Mouse (Mus musculus): ENCODE data around the gene Gm10663. TPM values are rescaled to one million over a fixed set of nuclear protein-coding genes. Genes with fewer than 3 reads are reported as not detected.

The Gm10663 gene
- polyA plus RNA-seq, 1 experiment: not detected

DNA sequence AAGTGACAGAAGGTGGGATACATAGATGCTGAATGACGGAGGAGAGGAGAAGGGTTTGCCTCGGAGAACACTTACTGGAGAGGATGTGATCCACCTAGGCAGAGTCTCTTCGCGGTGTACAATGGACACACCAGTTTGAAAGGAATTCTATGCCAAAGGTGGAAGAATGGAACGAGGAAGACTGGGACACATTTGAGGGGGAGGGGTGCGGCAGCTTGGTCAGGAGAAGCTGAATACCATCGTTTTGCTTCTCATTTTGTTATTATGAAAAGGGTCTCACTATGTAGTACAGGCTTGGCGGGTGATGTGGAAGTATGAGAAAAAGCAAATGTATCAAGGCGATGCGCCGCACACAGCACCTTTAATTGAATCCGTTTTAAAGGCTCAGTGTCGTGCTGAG, 41.8 kb upstream of the Gm10663 start:
- no peak for TF ChIP-seq POLR2A (IDR thresholded peaks at IDR 0.05; ENCODE audit: insufficient read length, low read depth)
- no peak for TF ChIP-seq REST (IDR thresholded peaks at IDR 0.05; ENCODE audit: insufficient read depth, insufficient read length)
- no peak for TF ChIP-seq TCF3 (IDR thresholded peaks at IDR 0.05; ENCODE audit: insufficient read length, low read depth)
- TF ChIP-seq CEBPB (IDR thresholded peaks at IDR 0.05; ENCODE audit: insufficient read depth, poor library complexity, severe bottlenecking): no peak
- no peak for TF ChIP-seq MYOD1 (IDR thresholded peaks at IDR 0.05; ENCODE audit: control insufficient read depth in 1 of 3, insufficient read length in 2 of 3, low read depth in 2 of 3)
- no peaks in the 10 kb centered on the region for H3K36me3 ChIP-seq (ENCODE audit: control insufficient read depth, insufficient read depth)
- H3K4me2 ChIP-seq (ENCODE audit: low read depth): no peak overlapping the region
- no peak overlapping the region for H3K4me3 ChIP-seq
- no peaks in the 10 kb centered on the region for H3K27me3 ChIP-seq (ENCODE audit: control insufficient read depth, insufficient read depth, insufficient read length)
- no peak overlapping the region for H3ac ChIP-seq (ENCODE audit: control insufficient read depth, insufficient read length)
- no peaks in the 10 kb centered on the region for H3K79me2 ChIP-seq (ENCODE audit: control insufficient read depth, insufficient read depth)

DNA sequence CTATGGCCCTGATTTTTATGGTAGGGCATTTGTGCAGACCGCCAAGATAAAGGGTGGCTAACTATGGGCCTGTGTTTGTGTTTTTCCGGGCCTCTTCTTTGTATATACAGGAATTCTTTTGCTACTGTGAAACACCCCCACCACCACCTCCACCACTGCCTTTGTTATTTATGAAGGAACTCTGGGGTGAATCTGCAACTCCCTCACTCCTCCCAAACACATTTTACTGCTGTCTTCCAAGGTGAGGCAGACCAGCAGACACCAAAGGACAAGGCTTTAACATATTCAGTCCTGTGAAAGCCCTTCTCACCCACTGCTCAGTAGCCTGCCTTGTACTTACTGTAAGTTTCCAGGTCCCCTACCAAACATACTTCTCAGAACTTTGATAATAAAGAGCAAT, 40.7 kb upstream of the Gm10663 start:
- H3K4me3 ChIP-seq: no peak overlapping the region
- H3K36me3 ChIP-seq (ENCODE audit: control insufficient read depth, insufficient read depth): no peaks in the 10 kb centered on the region
- no peak for TF ChIP-seq TCF12 (IDR thresholded peaks at IDR 0.05; ENCODE audit: insufficient read depth, poor library complexity, severe bottlenecking)
- no peak for TF ChIP-seq E2F4 (IDR thresholded peaks at IDR 0.05; ENCODE audit: insufficient read depth)
- no peak for TF ChIP-seq CEBPB (IDR thresholded peaks at IDR 0.05; ENCODE audit: insufficient read depth, poor library complexity, severe bottlenecking)
- no peak for TF ChIP-seq TCF3 (IDR thresholded peaks at IDR 0.05; ENCODE audit: insufficient read length, low read depth)
- no peak for TF ChIP-seq REST (IDR thresholded peaks at IDR 0.05; ENCODE audit: insufficient read depth, insufficient read length)
- TF ChIP-seq MAX (IDR thresholded peaks at IDR 0.05; ENCODE audit: low read depth): no peak
- TF ChIP-seq POLR2AphosphoS2 (IDR thresholded peaks at IDR 0.05; ENCODE audit: insufficient read length, low read depth): no peak
- TF ChIP-seq POLR2A (IDR thresholded peaks at IDR 0.05; ENCODE audit: insufficient read length, low read depth): no peak
- TF ChIP-seq USF1 (IDR thresholded peaks at IDR 0.05; ENCODE audit: low read depth): no peak
- TF ChIP-seq MYOG (IDR thresholded peaks at IDR 0.05; ENCODE audit: control insufficient read depth in 1 of 3, insufficient read depth in 1 of 3, insufficient read length in 2 of 3, low read depth in 2 of 3): no peak
- H3K27me3 ChIP-seq (ENCODE audit: control insufficient read depth, insufficient read depth, insufficient read length): no peaks in the 10 kb centered on the region
- H3K79me2 ChIP-seq (ENCODE audit: control insufficient read depth, insufficient read depth): no peaks in the 10 kb centered on the region
- H3ac ChIP-seq (ENCODE audit: control insufficient read depth, insufficient read length): no peak overlapping the region
- H3K4me2 ChIP-seq (ENCODE audit: low read depth): no peak overlapping the region

DNA sequence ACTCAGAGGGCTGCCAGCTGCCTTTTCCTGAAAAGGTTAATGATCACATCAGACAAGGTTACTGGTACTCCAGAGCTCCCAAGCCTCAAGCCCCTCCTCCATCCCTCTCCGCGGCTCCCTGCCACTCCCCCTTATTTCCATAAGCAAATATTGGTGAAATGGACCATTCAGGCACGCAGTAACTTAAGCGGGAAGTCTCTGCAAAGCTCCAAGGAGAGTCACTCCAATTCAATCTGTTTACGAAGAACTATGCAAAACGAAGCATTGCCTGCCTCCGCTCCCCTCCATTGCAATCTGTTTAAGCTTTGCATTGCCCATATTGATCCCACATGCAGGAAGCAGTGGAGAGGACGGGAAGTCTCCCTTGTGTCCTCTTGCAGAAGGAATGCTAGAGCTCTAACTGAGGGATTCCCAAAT, 37.7 kb upstream of the Gm10663 start, which contains the start of gene Apela:
Apela (minus strand) TSS at position 220 of the 417 bp plus-strand sequence.
- Histone ChIP-seq H3K36me3 (ENCODE audit: control insufficient read depth, insufficient read depth) (no peaks in the 10 kb centered on the region), H3ac (ENCODE audit: control insufficient read depth, insufficient read length) (no peak within 1 kb of the TSS), H3K27me3 (ENCODE audit: control insufficient read depth, insufficient read depth, insufficient read length) (no peaks in the 10 kb centered on the region), H3K79me2 (ENCODE audit: control insufficient read depth, insufficient read depth) (no peaks in the 10 kb centered on the region), H3K4me2 (ENCODE audit: low read depth) (no peak within 1 kb of the TSS), H3K4me3 (no peak within 1 kb of the TSS)
- no peak for TF ChIP-seq TCF3 (IDR thresholded peaks at IDR 0.05; ENCODE audit: insufficient read length, low read depth)
- TF ChIP-seq REST (IDR thresholded peaks at IDR 0.05; ENCODE audit: insufficient read depth, insufficient read length): no peak
- no peak for TF ChIP-seq MYOD1 (IDR thresholded peaks at IDR 0.05; ENCODE audit: control insufficient read depth in 1 of 3, insufficient read length in 2 of 3, low read depth in 2 of 3)
- TF ChIP-seq CEBPB (IDR thresholded peaks at IDR 0.05; ENCODE audit: insufficient read depth, poor library complexity, severe bottlenecking): no peak
- no peak for TF ChIP-seq MAX (IDR thresholded peaks at IDR 0.05; ENCODE audit: low read depth)
- TF ChIP-seq USF1 (IDR thresholded peaks at IDR 0.05; ENCODE audit: low read depth): no peak
- TF ChIP-seq POLR2AphosphoS2 (IDR thresholded peaks at IDR 0.05; ENCODE audit: insufficient read length, low read depth): no peak
- TF ChIP-seq SRF (IDR thresholded peaks at IDR 0.05; ENCODE audit: control insufficient read depth, insufficient read length, low read depth): no peak
- TF ChIP-seq TCF12 (IDR thresholded peaks at IDR 0.05; ENCODE audit: insufficient read depth, poor library complexity, severe bottlenecking): no peak
- TF ChIP-seq E2F4 (IDR thresholded peaks at IDR 0.05; ENCODE audit: insufficient read depth): no peak
- no peak for TF ChIP-seq MYOG (IDR thresholded peaks at IDR 0.05; ENCODE audit: control insufficient read depth in 1 of 3, insufficient read depth in 1 of 3, insufficient read length in 2 of 3, low read depth in 2 of 3)
- TF ChIP-seq POLR2A (IDR thresholded peaks at IDR 0.05; ENCODE audit: insufficient read length, low read depth): no peak

DNA sequence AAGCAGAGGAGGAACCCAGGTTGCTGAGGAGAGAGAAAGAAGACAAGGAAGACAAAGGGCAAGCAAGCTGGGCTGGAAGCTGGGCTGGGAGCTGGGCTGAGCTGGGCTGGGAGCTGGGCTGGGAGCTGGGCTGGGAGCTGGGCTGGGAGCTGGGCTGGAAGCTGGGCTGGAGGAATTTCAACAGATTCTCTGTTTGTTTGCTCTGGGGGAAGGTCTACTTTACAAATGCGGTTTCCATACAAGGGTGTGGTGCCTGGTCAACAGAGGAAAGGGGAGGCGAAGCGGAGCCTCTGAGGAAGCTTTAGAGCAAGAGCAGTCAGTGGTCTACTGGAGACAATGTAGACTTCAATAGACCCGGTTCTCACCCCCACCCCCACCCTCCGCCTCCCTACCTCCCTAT, 28.3 kb upstream of the Gm10663 start:
- Histone ChIP-seq H3K27me3 (ENCODE audit: control insufficient read depth, insufficient read depth, insufficient read length) (no peaks in the 10 kb centered on the region), H3K4me3 (no peak overlapping the region), H3ac (ENCODE audit: control insufficient read depth, insufficient read length) (no peak overlapping the region), H3K36me3 (ENCODE audit: control insufficient read depth, insufficient read depth) (no peaks in the 10 kb centered on the region), H3K79me2 (ENCODE audit: control insufficient read depth, insufficient read depth) (no peaks in the 10 kb centered on the region), H3K4me2 (ENCODE audit: low read depth) (no peak overlapping the region)
- TF ChIP-seq REST (IDR thresholded peaks at IDR 0.05; ENCODE audit: insufficient read depth, insufficient read length): no peak
- TF ChIP-seq POLR2AphosphoS2 (IDR thresholded peaks at IDR 0.05; ENCODE audit: insufficient read length, low read depth): no peak
- no peak for TF ChIP-seq TCF3 (IDR thresholded peaks at IDR 0.05; ENCODE audit: insufficient read length, low read depth)
- no peak for TF ChIP-seq MYOG (IDR thresholded peaks at IDR 0.05; ENCODE audit: control insufficient read depth in 1 of 3, insufficient read depth in 1 of 3, insufficient read length in 2 of 3, low read depth in 2 of 3)
- no peak for TF ChIP-seq E2F4 (IDR thresholded peaks at IDR 0.05; ENCODE audit: insufficient read depth)
- TF ChIP-seq MAX (IDR thresholded peaks at IDR 0.05; ENCODE audit: low read depth): no peak
- no peak for TF ChIP-seq MYOD1 (IDR thresholded peaks at IDR 0.05; ENCODE audit: control insufficient read depth in 1 of 3, insufficient read length in 2 of 3, low read depth in 2 of 3)
- TF ChIP-seq POLR2A (IDR thresholded peaks at IDR 0.05; ENCODE audit: insufficient read length, low read depth): no peak
- no peak for TF ChIP-seq USF1 (IDR thresholded peaks at IDR 0.05; ENCODE audit: low read depth)
- TF ChIP-seq CEBPB (IDR thresholded peaks at IDR 0.05; ENCODE audit: insufficient read depth, poor library complexity, severe bottlenecking): no peak
- no peak for TF ChIP-seq SRF (IDR thresholded peaks at IDR 0.05; ENCODE audit: control insufficient read depth, insufficient read length, low read depth)
- no peak for TF ChIP-seq TCF12 (IDR thresholded peaks at IDR 0.05; ENCODE audit: insufficient read depth, poor library complexity, severe bottlenecking)

DNA sequence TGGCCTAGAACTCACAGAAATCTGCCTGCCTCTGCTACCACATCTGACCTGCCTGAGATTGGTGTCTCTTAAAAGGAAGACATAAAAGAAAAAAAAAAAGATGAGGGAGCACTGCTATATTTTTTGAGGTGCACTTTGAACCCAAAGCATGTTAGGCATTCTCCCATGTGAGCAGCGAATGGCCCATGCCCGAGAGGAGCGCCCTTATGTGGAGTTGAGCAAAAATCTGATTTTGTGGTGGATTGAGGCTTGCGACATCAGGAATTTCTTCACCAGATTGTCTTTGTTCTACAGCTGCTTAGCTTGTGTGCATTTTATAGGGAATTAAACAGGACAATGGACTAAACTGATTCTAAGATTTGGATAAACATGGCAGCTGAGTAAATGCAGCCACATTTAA, 27.6 kb upstream of the Gm10663 start:
- Histone ChIP-seq H3K36me3 (ENCODE audit: control insufficient read depth, insufficient read depth) (no peaks in the 10 kb centered on the region), H3ac (ENCODE audit: control insufficient read depth, insufficient read length) (no peak overlapping the region), H3K27me3 (ENCODE audit: control insufficient read depth, insufficient read depth, insufficient read length) (no peaks in the 10 kb centered on the region), H3K79me2 (ENCODE audit: control insufficient read depth, insufficient read depth) (no peaks in the 10 kb centered on the region), H3K4me3 (no peak overlapping the region), H3K4me2 (ENCODE audit: low read depth) (no peak overlapping the region)
- TF ChIP-seq MYOG (IDR thresholded peaks at IDR 0.05; ENCODE audit: control insufficient read depth in 1 of 3, insufficient read depth in 1 of 3, insufficient read length in 2 of 3, low read depth in 2 of 3): no peak
- no peak for TF ChIP-seq CEBPB (IDR thresholded peaks at IDR 0.05; ENCODE audit: insufficient read depth, poor library complexity, severe bottlenecking)
- no peak for TF ChIP-seq SRF (IDR thresholded peaks at IDR 0.05; ENCODE audit: control insufficient read depth, insufficient read length, low read depth)
- no peak for TF ChIP-seq TCF3 (IDR thresholded peaks at IDR 0.05; ENCODE audit: insufficient read length, low read depth)
- TF ChIP-seq MYOD1 (IDR thresholded peaks at IDR 0.05; ENCODE audit: control insufficient read depth in 1 of 3, insufficient read length in 2 of 3, low read depth in 2 of 3): no peak
- TF ChIP-seq USF1 (IDR thresholded peaks at IDR 0.05; ENCODE audit: low read depth): no peak

All from myocyte (in vitro differentiated cells).